Mouse (Mus musculus): ENCODE measurements at regions not wholly inside any gene's neighbourhood (a gene's known extent, or its start where the extent isn't known, plus 50 kb on each side); places are given as distances from the start of the nearest gene placed in this dataset.

- TF ChIP-seq POLR2A (IDR thresholded peaks at IDR 0.05; ENCODE audit: borderline replicate concordance, control insufficient read depth, low read depth, low read length) (no peak), CTCF (IDR thresholded peaks at IDR 0.05; ENCODE audit: control insufficient read depth, insufficient read depth, low read length) (no peak)
Measured at GRCm38 (mm10) chr12:109857705-109858104, 257.6 kb upstream of the Rtl1 start.

Data from bone marrow, adult 2 months (tissue).